Mouse (Mus musculus) lung, adult 2 months (tissue): ENCODE data around the gene Dhx33.

Source experiments
- CTCF ChIP-seq: fragments of 200-500 bp; IDR thresholded peaks from 2 replicates; pipeline ENCODE4 v1.5.1; 2011; ENCODE audit warnings: mild to moderate bottlenecking, low read length, control low read depth; ENCODE audit not compliant: insufficient read depth
- POLR2A ChIP-seq: fragments of 200-500 bp; IDR thresholded peaks from 2 replicates; pipeline ENCODE4 v1.6.1; 2011; ENCODE audit warnings: low read depth, mild to moderate bottlenecking, control low read depth, low read length, borderline replicate concordance; ENCODE audit errors: extremely low read depth

DNA sequence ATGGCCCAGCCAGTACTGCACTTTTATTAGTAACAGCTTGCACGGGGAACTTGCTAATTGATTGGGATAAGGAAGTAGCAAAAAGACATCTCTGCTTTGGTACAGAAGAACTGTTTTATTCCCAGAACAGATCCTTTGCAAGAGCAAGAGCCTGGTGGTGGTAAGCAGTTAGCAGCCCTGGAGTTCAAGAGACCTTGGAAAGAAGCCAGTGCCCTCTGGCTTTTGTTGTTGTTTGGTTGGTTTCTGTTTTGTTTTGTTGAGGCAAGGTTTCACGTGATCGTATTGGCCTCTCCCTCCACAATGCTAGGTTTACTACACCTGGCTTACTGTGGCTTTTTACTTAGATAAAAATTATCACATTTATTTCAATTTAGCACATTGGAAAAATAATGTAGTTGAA lies 24.0 kb upstream of the Dhx33 start:
- TF ChIP-seq CTCF = no peak
- no peak for TF ChIP-seq POLR2A
